Mouse (Mus musculus): ENCODE data around the gene Slc17a4. TPM values are rescaled to one million over a fixed set of nuclear protein-coding genes. Genes with fewer than 3 reads are reported as not detected.
A peak's percentile ranks its signal among the peaks of the same experiment; 100 is the strongest.

The Slc17a4 gene
- polyA plus RNA-seq (2016; fragmentation: Nextera tagmentation; extraction: Ambion mirVana), result not detected in 2 replicates

GRCm38 (mm10) chr13:23914376-23915167 is at the start of gene Slc17a4:
Slc17a4 (minus strand) TSS chr13:23915009.
- Histone ChIP-seq H3K9me3 (replicated peaks) (no peaks in the 10 kb centered on the region), H3K36me3 (no peaks in the 10 kb centered on the region), H3K27ac (replicated peaks) (no peak within 1 kb of the TSS), H3K27me3 (ENCODE audit: low read depth, poor library complexity, severe bottlenecking) (no peaks in the 10 kb centered on the region), H3K4me1 (peaks cover 17% of the 10 kb centered on the region), H3K4me3 (no peak within 1 kb of the TSS)
- DNase-seq (ENCODE audit: low spot score), result no peak
- WGBS, result 74% methylated on average over 9 of the region's 9 CpGs

DNA sequence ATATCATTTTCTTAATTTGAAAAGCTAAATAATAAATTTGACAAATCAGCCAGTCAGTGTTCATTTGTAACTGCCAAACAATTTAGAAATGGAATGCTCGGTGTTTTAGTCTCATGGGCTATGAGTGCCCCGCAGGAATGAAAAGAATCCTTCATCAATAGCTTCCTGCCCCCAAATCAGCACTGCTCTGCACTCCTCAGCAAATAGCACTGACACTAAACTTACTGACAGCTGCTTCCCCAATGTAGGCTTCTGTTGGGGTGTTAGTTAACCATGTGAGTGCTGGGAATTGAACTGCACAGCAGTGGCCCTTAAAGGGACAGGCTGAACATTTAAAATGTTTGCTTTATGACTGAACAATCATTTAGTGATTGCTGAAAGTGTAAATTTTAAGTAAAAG is 45.0 kb upstream of the Slc17a4 start:
- WGBS, result 23% methylated on average over 2 of the region's 2 CpGs
- no peak overlapping the region for H3K4me3 ChIP-seq

DNA sequence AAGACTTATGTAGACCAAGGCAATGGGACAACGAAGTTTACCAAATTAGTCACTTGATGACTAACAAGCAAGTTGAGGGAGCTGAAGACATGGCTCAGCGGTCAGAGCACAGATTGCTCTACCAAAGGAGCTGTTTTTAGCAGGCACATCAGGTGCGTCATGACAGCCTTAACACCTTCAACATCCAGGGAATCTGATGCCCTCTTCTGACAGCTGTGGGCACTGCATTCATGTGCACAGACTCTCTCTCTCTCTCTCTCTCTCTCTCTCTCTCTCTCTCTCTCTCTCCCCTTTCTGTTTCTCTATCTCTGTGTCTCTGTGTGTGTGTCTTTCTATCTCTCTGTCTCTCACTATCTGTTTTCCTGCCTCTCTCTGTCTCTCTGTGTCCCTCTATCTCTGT is 36.1 kb upstream of the Slc17a4 start:
- WGBS, result 82% methylated on average over 3 of the region's 3 CpGs
- no peaks in the 10 kb centered on the region for H3K9me3 ChIP-seq (replicated peaks)
- DNase-seq (ENCODE audit: low spot score), result no peak
- H3K4me1 ChIP-seq, result peaks cover 24% of the 10 kb centered on the region
- H3K4me3 ChIP-seq, result no peak overlapping the region
- H3K27ac ChIP-seq (replicated peaks), result no peak overlapping the region
- no peaks in the 10 kb centered on the region for H3K36me3 ChIP-seq
- no peaks in the 10 kb centered on the region for H3K27me3 ChIP-seq (ENCODE audit: low read depth, poor library complexity, severe bottlenecking)

More for the DNA sequence above, 45.0 kb upstream of the Slc17a4 start:
- Histone ChIP-seq H3K27me3 (ENCODE audit: low read depth, poor library complexity, severe bottlenecking) (no peaks in the 10 kb centered on the region), H3K36me3 (no peaks in the 10 kb centered on the region), H3K9me3 (replicated peaks) (no peaks in the 10 kb centered on the region), H3K27ac (replicated peaks) (no peak overlapping the region), H3K4me1 (peaks cover 18% of the 10 kb centered on the region)
- no peak for DNase-seq (ENCODE audit: low spot score)

GRCm38 (mm10) chr13:23949484-23950246 is 34.9 kb upstream of the Slc17a4 start:
- H3K27ac ChIP-seq (replicated peaks), result no peak overlapping the region
- H3K27me3 ChIP-seq (ENCODE audit: low read depth, poor library complexity, severe bottlenecking), result no peaks in the 10 kb centered on the region
- H3K4me1 ChIP-seq, result peaks cover 24% of the 10 kb centered on the region
- no peaks in the 10 kb centered on the region for H3K36me3 ChIP-seq
- WGBS, result 57% methylated on average over 14 of the region's 14 CpGs
- DNase-seq (ENCODE audit: low spot score), result peak; percentile 51
- H3K4me3 ChIP-seq, result no peak overlapping the region
- H3K9me3 ChIP-seq (replicated peaks), result no peaks in the 10 kb centered on the region

GRCm38 (mm10) chr13:23946254-23946653 is 31.4 kb upstream of the Slc17a4 start:
- no peaks in the 10 kb centered on the region for H3K27me3 ChIP-seq (ENCODE audit: low read depth, poor library complexity, severe bottlenecking)
- DNase-seq (ENCODE audit: low spot score), result no peak
- no peaks in the 10 kb centered on the region for H3K36me3 ChIP-seq
- H3K4me1 ChIP-seq, result peaks cover 24% of the 10 kb centered on the region
- no peaks in the 10 kb centered on the region for H3K9me3 ChIP-seq (replicated peaks)
- no peak overlapping the region for H3K4me3 ChIP-seq
- WGBS, result 70% methylated on average over 2 of the region's 2 CpGs
- no peak overlapping the region for H3K27ac ChIP-seq (replicated peaks)

DNA sequence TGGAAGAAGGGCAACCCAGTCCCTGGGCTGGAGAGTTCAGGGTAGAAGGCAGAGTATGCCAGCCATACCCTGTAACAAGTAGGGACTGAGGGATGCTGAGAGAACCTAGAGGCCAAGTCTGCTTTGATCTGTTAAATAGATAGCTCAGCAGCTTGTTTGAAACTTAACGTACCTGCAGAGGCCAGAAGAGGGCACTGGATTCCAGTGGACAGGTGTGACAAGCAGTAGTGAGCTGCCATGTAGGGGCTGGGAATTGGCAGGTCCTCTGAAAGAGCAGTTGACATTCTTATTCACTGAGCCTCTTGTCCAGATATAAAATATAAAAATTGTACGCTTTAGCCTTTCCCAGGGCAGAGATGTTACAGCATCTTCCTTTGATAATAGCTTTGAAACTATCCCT is 28.1 kb upstream of the Slc17a4 start:
- Histone ChIP-seq H3K4me3 (no peak overlapping the region), H3K4me1 (peaks cover 8% of the 10 kb centered on the region), H3K9me3 (replicated peaks) (no peaks in the 10 kb centered on the region), H3K36me3 (no peaks in the 10 kb centered on the region), H3K27me3 (ENCODE audit: low read depth, poor library complexity, severe bottlenecking) (no peaks in the 10 kb centered on the region), H3K27ac (replicated peaks) (no peak overlapping the region)
- no peak for DNase-seq (ENCODE audit: low spot score)
- WGBS, result 57% methylated on average over 2 of the region's 2 CpGs

DNA sequence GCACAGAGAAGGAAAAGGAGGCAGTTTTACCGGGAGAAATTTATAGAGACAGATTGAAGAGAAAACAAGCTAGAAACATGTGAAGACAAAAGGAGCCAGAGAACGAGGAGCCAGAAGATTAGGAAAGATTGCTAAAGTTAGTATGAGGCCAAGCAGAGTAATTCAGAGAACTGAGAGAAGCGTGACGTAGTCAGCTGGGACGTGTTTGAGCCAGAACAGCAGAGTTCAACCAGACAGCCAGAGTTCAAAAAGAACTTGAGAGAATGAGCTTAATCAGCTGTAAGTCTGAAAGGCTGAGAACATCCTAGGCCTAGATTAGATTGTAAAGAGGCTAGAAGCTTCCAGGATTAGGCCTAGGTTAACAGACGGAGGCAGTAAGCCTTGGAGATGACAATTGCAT is 25.5 kb upstream of the Slc17a4 start:
- no peaks in the 10 kb centered on the region for H3K27me3 ChIP-seq (ENCODE audit: low read depth, poor library complexity, severe bottlenecking)
- H3K4me1 ChIP-seq, result no peaks in the 10 kb centered on the region
- no peak for DNase-seq (ENCODE audit: low spot score)
- H3K27ac ChIP-seq (replicated peaks), result no peak overlapping the region
- WGBS, result 67% methylated on average over 6 of the region's 6 CpGs
- H3K36me3 ChIP-seq, result no peaks in the 10 kb centered on the region
- H3K9me3 ChIP-seq (replicated peaks), result no peaks in the 10 kb centered on the region
- no peak overlapping the region for H3K4me3 ChIP-seq

- 84% methylated on average over 1 of the region's 1 CpGs for WGBS
- Histone ChIP-seq H3K9me3 (replicated peaks) (peaks cover 8% of the 10 kb centered on the region), H3K4me1 (no peaks in the 10 kb centered on the region), H3K36me3 (no peaks in the 10 kb centered on the region), H3K27me3 (ENCODE audit: low read depth, poor library complexity, severe bottlenecking) (no peaks in the 10 kb centered on the region), H3K27ac (replicated peaks) (no peak overlapping the region), H3K4me3 (no peak overlapping the region)
- DNase-seq (ENCODE audit: low spot score), result no peak
Measured at GRCm38 (mm10) chr13:23938699-23939098, 23.9 kb upstream of the Slc17a4 start.

DNA sequence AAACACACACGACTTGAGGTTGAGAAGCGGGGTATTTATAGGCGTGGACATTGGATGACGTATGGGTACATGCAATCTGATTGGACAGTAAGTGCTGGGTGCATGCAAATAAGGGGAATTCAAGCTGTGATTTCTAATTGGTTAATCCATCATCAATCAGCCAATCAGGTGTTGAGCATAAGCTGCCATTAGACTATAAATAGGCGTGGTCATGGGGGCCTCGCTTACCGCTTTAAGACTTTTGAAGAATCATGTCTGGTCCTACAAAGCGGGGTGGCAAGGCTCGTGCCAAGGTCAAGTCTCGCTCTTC is 19.4 kb upstream of the Slc17a4 start, which contains the start of gene Hist1h2aa:
Gene Hist1h2aa (plus strand): TSS at position 252 of the 310 bp plus-strand sequence.
- H3K9me3 ChIP-seq (replicated peaks), result peaks cover 8% of the 10 kb centered on the region
- no peaks in the 10 kb centered on the region for H3K4me1 ChIP-seq
- H3K36me3 ChIP-seq, result no peaks in the 10 kb centered on the region
- H3K27ac ChIP-seq (replicated peaks), result no peak within 1 kb of the TSS
- no peaks in the 10 kb centered on the region for H3K27me3 ChIP-seq (ENCODE audit: low read depth, poor library complexity, severe bottlenecking)
- no peak within 1 kb of the TSS for H3K4me3 ChIP-seq
- WGBS, result 89% methylated on average over 10 of the region's 10 CpGs
- no peak for DNase-seq (ENCODE audit: low spot score)

DNA sequence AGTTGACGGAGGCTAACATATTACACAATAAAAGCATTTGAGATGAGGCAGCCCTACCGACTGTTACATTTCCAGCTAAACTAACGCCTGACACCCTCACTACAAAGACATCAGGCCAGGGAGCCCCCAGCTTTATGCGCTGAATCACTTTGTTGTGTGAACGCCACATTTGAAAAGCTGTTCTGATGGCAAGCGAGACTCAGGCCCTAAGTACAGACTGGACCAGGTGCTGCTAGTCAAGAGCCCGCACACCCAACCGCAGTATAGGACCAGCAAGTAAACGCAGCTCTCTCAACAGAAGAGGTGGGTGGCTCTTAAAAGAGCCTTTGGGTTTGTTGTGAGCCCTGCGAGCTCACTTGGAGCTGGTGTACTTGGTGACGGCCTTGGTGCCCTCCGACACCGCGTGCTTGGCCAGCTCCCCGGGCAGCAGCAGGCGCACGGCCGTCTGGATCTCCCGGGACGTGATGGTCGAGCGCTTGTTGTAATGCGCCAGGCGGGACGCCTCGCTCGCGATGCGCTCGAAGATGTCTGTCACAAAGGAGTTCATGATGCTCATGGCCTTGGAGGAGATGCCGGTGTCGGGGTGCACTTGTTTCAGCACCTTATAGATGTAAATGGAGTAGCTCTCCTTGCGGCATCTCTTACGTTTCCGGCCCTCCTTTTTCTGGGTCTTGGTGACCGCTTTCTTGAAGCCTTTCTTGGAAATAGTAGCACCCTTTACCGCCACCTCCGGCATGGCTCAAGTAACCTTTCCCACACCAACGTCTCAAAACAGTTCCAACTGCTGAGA is 18.8 kb upstream of the Slc17a4 start, which contains the start of gene Hist1h2ba:
Gene Hist1h2ba (minus strand): TSS at position 736 of the 790 bp plus-strand sequence.
- Histone ChIP-seq H3K36me3 (no peaks in the 10 kb centered on the region), H3K27ac (replicated peaks) (no peak within 1 kb of the TSS), H3K4me1 (no peaks in the 10 kb centered on the region), H3K9me3 (replicated peaks) (peaks cover 8% of the 10 kb centered on the region), H3K4me3 (no peak within 1 kb of the TSS), H3K27me3 (ENCODE audit: low read depth, poor library complexity, severe bottlenecking) (no peaks in the 10 kb centered on the region)
- DNase-seq (ENCODE audit: low spot score), result no peak
- WGBS, result 93% methylated on average over 39 of the region's 39 CpGs

- DNase-seq (ENCODE audit: low spot score), result no peak
- no peaks in the 10 kb centered on the region for H3K36me3 ChIP-seq
- H3K9me3 ChIP-seq (replicated peaks), result peaks cover 8% of the 10 kb centered on the region
- H3K4me1 ChIP-seq, result peaks cover 5% of the 10 kb centered on the region; the same call in 1 of the 2 replicates
- H3K27me3 ChIP-seq (ENCODE audit: low read depth, poor library complexity, severe bottlenecking), result no peaks in the 10 kb centered on the region
- WGBS, result 77% methylated on average over 11 of the region's 11 CpGs
- H3K27ac ChIP-seq (replicated peaks), result no peak overlapping the region
- no peak overlapping the region for H3K4me3 ChIP-seq
Measured at GRCm38 (mm10) chr13:23930904-23931303, 16.1 kb upstream of the Slc17a4 start.

DNA sequence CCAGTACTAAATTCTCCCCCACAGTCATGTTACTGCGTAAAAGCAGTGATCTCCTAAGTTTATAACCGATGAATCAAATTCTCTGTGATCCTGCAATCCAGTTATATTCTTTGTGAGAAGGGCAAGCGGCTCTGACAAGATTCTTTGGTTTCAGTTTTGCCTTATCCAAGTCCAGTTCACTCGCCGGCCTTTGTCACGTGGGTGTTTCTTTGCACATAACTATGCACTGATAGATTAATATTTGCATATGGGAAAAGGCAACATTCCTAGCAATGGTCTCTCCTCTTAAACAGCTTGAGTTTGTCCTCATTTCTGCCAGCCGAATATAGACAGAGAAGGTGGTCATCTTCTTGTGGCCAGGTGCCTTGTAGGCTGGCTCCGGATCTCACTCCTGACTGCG is 15.7 kb upstream of the Slc17a4 start:
- 91% methylated on average over 9 of the region's 9 CpGs for WGBS
- Histone ChIP-seq H3K27me3 (ENCODE audit: low read depth, poor library complexity, severe bottlenecking) (no peaks in the 10 kb centered on the region), H3K4me1 (peaks cover 5% of the 10 kb centered on the region; the same call in 1 of the 2 replicates), H3K27ac (replicated peaks) (no peak overlapping the region), H3K4me3 (no peak overlapping the region), H3K36me3 (no peaks in the 10 kb centered on the region), H3K9me3 (replicated peaks) (peaks cover 8% of the 10 kb centered on the region)
- no peak for DNase-seq (ENCODE audit: low spot score)

All from midbrain, embryonic 10.5 days (tissue).